Mouse (Mus musculus) urinary bladder, adult 2 months (tissue): ENCODE data around the gene Dclre1b. TPM values are rescaled to one million over a fixed set of nuclear protein-coding genes. Genes with fewer than 3 reads are reported as not detected.
"Not testable (repeated sequence)": the region's sequence is repeated elsewhere in the genome, so short reads cannot be mapped to it uniquely, and the experiment has no call there.

Source experiments
- DNase-seq: peaks from one replicate; pipeline ENCODE4 v3.0.0; 2022; ENCODE audit warnings: low spot score
- polyA plus RNA-seq: library from polyadenylated mRNA; depleted of rRNA; stranded (reverse); fragments of >200 nt; gene quantifications from 2 replicates; pipeline ENCODE4 v1.2.3, GENCODE M21; 2012; rRNA removed

Dclre1b gene
- polyA plus RNA-seq = 7.5 and 8.1 TPM in 2 replicates

GRCm38 (mm10) chr3:103808891-103809798, at the start of gene Dclre1b, which contains the start of the genes Ap4b1 and Gm43064:
Gene Dclre1b (minus strand): TSS chr3:103809444.
Gene Ap4b1 (plus strand): TSS chr3:103809520.
Gene Gm43064 (plus strand): TSS chr3:103809573.
- peak; percentile 78 for DNase-seq

- no peak for DNase-seq
Measured at GRCm38 (mm10) chr3:103857977-103858563, 48.8 kb upstream of the Dclre1b start.

GRCm38 (mm10) chr3:103857036-103857805, 48.0 kb upstream of the Dclre1b start:
- DNase-seq = no peak

GRCm38 (mm10) chr3:103853804-103854203, 44.6 kb upstream of the Dclre1b start:
- DNase-seq = no peak

- no peak for DNase-seq
Measured at GRCm38 (mm10) chr3:103852565-103853299, 43.5 kb upstream of the Dclre1b start.

GRCm38 (mm10) chr3:103851882-103852281, 42.6 kb upstream of the Dclre1b start:
- DNase-seq = no peak

GRCm38 (mm10) chr3:103851481-103851880, 42.2 kb upstream of the Dclre1b start:
- no peak for DNase-seq

GRCm38 (mm10) chr3:103850644-103851363, 41.6 kb upstream of the Dclre1b start:
- DNase-seq = no peak

GRCm38 (mm10) chr3:103840946-103841345, 31.7 kb upstream of the Dclre1b start:
- DNase-seq = not testable (repeated sequence)

GRCm38 (mm10) chr3:103840195-103840594, 31.0 kb upstream of the Dclre1b start:
- not testable (repeated sequence) for DNase-seq

GRCm38 (mm10) chr3:103839711-103840110, 30.5 kb upstream of the Dclre1b start:
- DNase-seq = no peak

GRCm38 (mm10) chr3:103836453-103836852, 27.2 kb upstream of the Dclre1b start:
- no peak for DNase-seq

GRCm38 (mm10) chr3:103835951-103836310, 26.7 kb upstream of the Dclre1b start:
- DNase-seq = no peak

- DNase-seq = no peak
Measured at GRCm38 (mm10) chr3:103835272-103835950, 26.2 kb upstream of the Dclre1b start.

GRCm38 (mm10) chr3:103834001-103834400, 24.8 kb upstream of the Dclre1b start:
- DNase-seq = no peak

GRCm38 (mm10) chr3:103832426-103832825, 23.2 kb upstream of the Dclre1b start, which contains the start of gene Bcl2l15:
Gene Bcl2l15 (plus strand): TSS chr3:103832601.
- DNase-seq = no peak

GRCm38 (mm10) chr3:103831146-103831545, 21.9 kb upstream of the Dclre1b start:
- DNase-seq = no peak

GRCm38 (mm10) chr3:103830681-103831080, 21.4 kb upstream of the Dclre1b start:
- not testable (repeated sequence) for DNase-seq

GRCm38 (mm10) chr3:103829036-103829435, 19.8 kb upstream of the Dclre1b start:
- no peak for DNase-seq

GRCm38 (mm10) chr3:103827548-103827947, 18.3 kb upstream of the Dclre1b start:
- DNase-seq = no peak
